Mouse (Mus musculus) liver, postnatal 0 days (tissue): Measurements from ENCODE around the gene Xpo5. TPM values are rescaled to one million over a fixed set of nuclear protein-coding genes. Genes with fewer than 3 reads are reported as not detected.

Source experiments
- ATAC-seq: fragments of 200-750 bp; cut with Nextera tagmentation; 2 replicates; pipeline ENCODE4 v1.8.0; 2017; ENCODE audit warnings: mild to moderate bottlenecking, moderate library complexity
- DNase-seq: peaks from one replicate; pipeline ENCODE4 v3.0.0-alpha.2; 2016
- H3K27ac ChIP-seq: fragments of 300-500 bp; sonication (generic); 2 replicates; pipeline ENCODE4 v1.5.1; 2014; ENCODE audit warnings: antibody characterized with exemption, moderate library complexity, mild to moderate bottlenecking, low read depth
- H3K27me3 ChIP-seq: fragments of 300-500 bp; sonication (generic); 2 replicates; pipeline ENCODE4 v1.6.1; 2014; ENCODE audit warnings: low read length, control low read depth, mixed read lengths; ENCODE audit not compliant: insufficient read depth
- H3K36me3 ChIP-seq: fragments of 300-500 bp; sonication (generic); replicated peaks from 2 replicates; pipeline ENCODE4 v1.6.1; 2014; ENCODE audit warnings: mild to moderate bottlenecking, control low read depth, low read length, moderate library complexity, mixed read lengths; ENCODE audit not compliant: insufficient read depth
- H3K4me1 ChIP-seq: fragments of 300-500 bp; sonication (generic); 2 replicates; pipeline ENCODE4 v1.6.1; 2014; ENCODE audit warnings: antibody characterized with exemption, mild to moderate bottlenecking, control low read depth; ENCODE audit not compliant: insufficient read depth
- H3K4me2 ChIP-seq: fragments of 300-500 bp; sonication (generic); 2 replicates; pipeline ENCODE4 v1.6.1; 2014; ENCODE audit warnings: low read depth, mild to moderate bottlenecking, low read length, moderate library complexity, mixed read lengths
- H3K4me3 ChIP-seq: fragments of 300-500 bp; sonication (generic); 2 replicates; pipeline ENCODE4 v1.5.1; 2014; ENCODE audit warnings: low read depth, low read length
- H3K9ac ChIP-seq: fragments of 300-500 bp; sonication (generic); replicated peaks from 2 replicates; pipeline ENCODE4 v1.6.1; 2014; ENCODE audit warnings: mild to moderate bottlenecking, moderate library complexity
- H3K9me3 ChIP-seq: fragments of 300-500 bp; sonication (generic); 2 replicates; pipeline ENCODE4 v1.6.1; 2016; ENCODE audit warnings: mild to moderate bottlenecking, control low read depth, low read length, mixed read lengths
- CTCF ChIP-seq: sonication (generic); IDR thresholded peaks from 2 replicates; pipeline ENCODE4 v1.5.1; 2016; ENCODE audit warnings: antibody characterized with exemption, low read depth
- EP300 ChIP-seq: IDR thresholded peaks from 2 replicates; pipeline ENCODE4 v1.6.1; 2016; ENCODE audit warnings: antibody characterized with exemption, low read depth, mild to moderate bottlenecking
- WGBS: fragments of 180-500 bp; shearing (Covaris S2); extraction: QIAGEN DNeasy Blood & Tissue Kit; methylation state at CpG from one replicate; pipeline ENCODE4 v1.1.7; 2014; ENCODE audit not compliant: insufficient replicate concordance; 5-methylcytosine and 5-hydroxymethylcytosine counted together
- polyA plus RNA-seq: library from polyadenylated mRNA; unstranded; fragments of >200 nt; fragmentation: Nextera tagmentation; extraction: Ambion mirVana; gene quantifications from 2 replicates; pipeline ENCODE4 v1.2.1, GENCODE M21; 2015

Gene Xpo5
- polyA plus RNA-seq, 1 experiment from 2014 or later = 8.7 TPM

- peak overlapping the region; percentile 97 for H3K4me3 ChIP-seq
- H3K36me3 ChIP-seq = peaks cover 59% of the 10 kb centered on the region
- no peaks in the 10 kb centered on the region for H3K27me3 ChIP-seq
- ATAC-seq (peak; percentile 61), DNase-seq (no peak)
- no peaks in the 10 kb centered on the region for H3K9me3 ChIP-seq
- H3K9ac ChIP-seq = peak overlapping the region; percentile 99
- peak overlapping the region; percentile 96 for H3K4me2 ChIP-seq
- peak overlapping the region; percentile 86 for H3K27ac ChIP-seq
- WGBS = 1% methylated on average over 37 of the region's 37 CpGs
- TF ChIP-seq EP300 (no peak), CTCF (no peak)
- peaks cover 16% of the 10 kb centered on the region for H3K4me1 ChIP-seq
Observed at GRCm38 (mm10) chr17:46248189-46248522, 45.6 kb downstream of the Xpo5 start.

GRCm38 (mm10) chr17:46251174-46251573, 48.6 kb downstream of the Xpo5 start:
- H3K4me3 ChIP-seq = no peak overlapping the region
- H3K9ac ChIP-seq = no peak overlapping the region
- WGBS = 81% methylated on average over 7 of the region's 7 CpGs
- peaks cover 27% of the 10 kb centered on the region for H3K4me1 ChIP-seq
- H3K27ac ChIP-seq = no peak overlapping the region
- H3K27me3 ChIP-seq = peaks cover 23% of the 10 kb centered on the region
- H3K4me2 ChIP-seq = no peak overlapping the region
- ATAC-seq (no peak), DNase-seq (no peak)
- H3K9me3 ChIP-seq = no peaks in the 10 kb centered on the region
- peaks cover 31% of the 10 kb centered on the region for H3K36me3 ChIP-seq
- TF ChIP-seq EP300 (no peak), CTCF (peak; percentile 21; the same call in 1 of the 2 replicates)

- no peak for ATAC-seq
- Histone ChIP-seq H3K27me3 (peaks cover 23% of the 10 kb centered on the region), H3K27ac (no peak overlapping the region)
Observed at GRCm38 (mm10) chr17:46252571-46253451, 50.2 kb downstream of the Xpo5 start.

GRCm38 (mm10) chr17:46253452-46254084, 51.0 kb downstream of the Xpo5 start, which contains the start of gene Lrrc73:
Lrrc73 (plus strand) TSS chr17:46253531.
- Histone ChIP-seq H3K36me3 (peaks cover 37% of the 10 kb centered on the region), H3K9me3 (no peaks in the 10 kb centered on the region), H3K4me2 (peak within 1 kb of the TSS; percentile 99), H3K4me1 (peaks cover 20% of the 10 kb centered on the region), H3K9ac (peak within 1 kb of the TSS; percentile 48), H3K27ac (no peak within 1 kb of the TSS), H3K4me3 (peak within 1 kb of the TSS; percentile 68), H3K27me3 (peaks cover 23% of the 10 kb centered on the region)
- DNase-seq = peak; percentile 91
- ATAC-seq = peak; percentile 80
- no peak for TF ChIP-seq CTCF
- TF ChIP-seq EP300 = no peak
- WGBS = 2% methylated on average over 36 of the region's 48 CpGs

More at GRCm38 (mm10) chr17:46252571-46253451, 50.2 kb downstream of the Xpo5 start:
- H3K4me3 ChIP-seq = peak overlapping the region; percentile 68; the same call in 1 of the 2 replicates
- TF ChIP-seq CTCF = peak; percentile 61
- no peak for TF ChIP-seq EP300
- peaks cover 31% of the 10 kb centered on the region for H3K36me3 ChIP-seq
- WGBS = 47% methylated on average over 14 of the region's 14 CpGs
- no peak overlapping the region for H3K9ac ChIP-seq
- H3K9me3 ChIP-seq = no peaks in the 10 kb centered on the region
- DNase-seq = peak; percentile 55
- H3K4me2 ChIP-seq = peak overlapping the region; percentile 99
- peaks cover 20% of the 10 kb centered on the region for H3K4me1 ChIP-seq

GRCm38 (mm10) chr17:46254106-46254505, 51.5 kb downstream of the Xpo5 start:
- H3K4me3 ChIP-seq = peak overlapping the region; percentile 68
- peak overlapping the region; percentile 99 for H3K4me2 ChIP-seq
- peaks cover 23% of the 10 kb centered on the region for H3K27me3 ChIP-seq
- peak; percentile 20; the same call in 1 of the 2 replicates for ATAC-seq
- H3K36me3 ChIP-seq = peaks cover 40% of the 10 kb centered on the region
- peaks cover 15% of the 10 kb centered on the region for H3K4me1 ChIP-seq
- peak overlapping the region; percentile 48 for H3K9ac ChIP-seq
- no peak for DNase-seq
- no peak overlapping the region for H3K27ac ChIP-seq
- WGBS = under 1% methylated on average over 24 of the region's 54 CpGs
- no peaks in the 10 kb centered on the region for H3K9me3 ChIP-seq
- TF ChIP-seq EP300 = no peak
- no peak for TF ChIP-seq CTCF

- peaks cover 41% of the 10 kb centered on the region for H3K36me3 ChIP-seq
Observed at GRCm38 (mm10) chr17:46255147-46255546, 52.6 kb downstream of the Xpo5 start.

More at GRCm38 (mm10) chr17:46255147-46255546, 52.6 kb downstream of the Xpo5 start:
- Histone ChIP-seq H3K27me3 (peaks cover 23% of the 10 kb centered on the region), H3K9me3 (no peaks in the 10 kb centered on the region), H3K27ac (no peak overlapping the region), H3K4me1 (peaks cover 13% of the 10 kb centered on the region), H3K9ac (no peak overlapping the region), H3K4me3 (no peak overlapping the region), H3K4me2 (no peak overlapping the region)
- DNase-seq = no peak
- ATAC-seq = no peak
- 36% methylated on average over 6 of the region's 6 CpGs for WGBS
- TF ChIP-seq EP300 (no peak), CTCF (no peak)
